Mouse (Mus musculus) liver, postnatal 0 days (tissue): ENCODE measurements at regions not wholly inside any gene's neighbourhood (a gene's known extent, or its start where the extent isn't known, plus 50 kb on each side); places are given as distances from the start of the nearest gene placed in this dataset.

ENCODE experiments used
- ATAC-seq: fragments of 200-750 bp; cut with Nextera tagmentation; 2 replicates; pipeline ENCODE4 v1.8.0; 2017; ENCODE audit warnings: mild to moderate bottlenecking, moderate library complexity
- DNase-seq: peaks from one replicate; pipeline ENCODE4 v3.0.0-alpha.2; 2016
- H3K27ac ChIP-seq: fragments of 300-500 bp; sonication (generic); 2 replicates; pipeline ENCODE4 v1.5.1; 2014; ENCODE audit warnings: antibody characterized with exemption, moderate library complexity, mild to moderate bottlenecking, low read depth
- H3K27me3 ChIP-seq: fragments of 300-500 bp; sonication (generic); 2 replicates; pipeline ENCODE4 v1.6.1; 2014; ENCODE audit warnings: low read length, control low read depth, mixed read lengths; ENCODE audit not compliant: insufficient read depth
- H3K36me3 ChIP-seq: fragments of 300-500 bp; sonication (generic); replicated peaks from 2 replicates; pipeline ENCODE4 v1.6.1; 2014; ENCODE audit warnings: mild to moderate bottlenecking, control low read depth, low read length, moderate library complexity, mixed read lengths; ENCODE audit not compliant: insufficient read depth
- H3K4me1 ChIP-seq: fragments of 300-500 bp; sonication (generic); 2 replicates; pipeline ENCODE4 v1.6.1; 2014; ENCODE audit warnings: antibody characterized with exemption, mild to moderate bottlenecking, control low read depth; ENCODE audit not compliant: insufficient read depth
- H3K4me2 ChIP-seq: fragments of 300-500 bp; sonication (generic); 2 replicates; pipeline ENCODE4 v1.6.1; 2014; ENCODE audit warnings: low read depth, mild to moderate bottlenecking, low read length, moderate library complexity, mixed read lengths
- H3K4me3 ChIP-seq: fragments of 300-500 bp; sonication (generic); 2 replicates; pipeline ENCODE4 v1.5.1; 2014; ENCODE audit warnings: low read depth, low read length
- H3K9ac ChIP-seq: fragments of 300-500 bp; sonication (generic); replicated peaks from 2 replicates; pipeline ENCODE4 v1.6.1; 2014; ENCODE audit warnings: mild to moderate bottlenecking, moderate library complexity
- H3K9me3 ChIP-seq: fragments of 300-500 bp; sonication (generic); 2 replicates; pipeline ENCODE4 v1.6.1; 2016; ENCODE audit warnings: mild to moderate bottlenecking, control low read depth, low read length, mixed read lengths
- CTCF ChIP-seq: sonication (generic); IDR thresholded peaks from 2 replicates; pipeline ENCODE4 v1.5.1; 2016; ENCODE audit warnings: antibody characterized with exemption, low read depth
- EP300 ChIP-seq: IDR thresholded peaks from 2 replicates; pipeline ENCODE4 v1.6.1; 2016; ENCODE audit warnings: antibody characterized with exemption, low read depth, mild to moderate bottlenecking
- WGBS: fragments of 180-500 bp; shearing (Covaris S2); extraction: QIAGEN DNeasy Blood & Tissue Kit; methylation state at CpG from one replicate; pipeline ENCODE4 v1.1.7; 2014; ENCODE audit not compliant: insufficient replicate concordance; 5-methylcytosine and 5-hydroxymethylcytosine counted together

- H3K4me2 ChIP-seq: no peak overlapping the region
- no peaks in the 10 kb centered on the region for H3K27me3 ChIP-seq
- H3K4me3 ChIP-seq: no peak overlapping the region
- no peaks in the 10 kb centered on the region for H3K36me3 ChIP-seq
- peaks cover 14% of the 10 kb centered on the region; the same call in 1 of the 2 replicates for H3K4me1 ChIP-seq
- H3K27ac ChIP-seq: peak overlapping the region; percentile 78
- 0 out of 2 replicates have a peak overlapping the region, but pooled peaks have one; percentile 6 for H3K9ac ChIP-seq
- H3K9me3 ChIP-seq: no peaks in the 10 kb centered on the region
- 46% methylated on average over 7 of the region's 7 CpGs for WGBS
- TF ChIP-seq CTCF (no peak), EP300 (peak; percentile 55)
- DNase-seq (peak; percentile 60), ATAC-seq (peak; percentile 93)
Observed at GRCm38 (mm10) chr4:150745529-150746429, 93.8 kb upstream of the Slc45a1 start.

GRCm38 (mm10) chr4:150743508-150743907 lies 91.5 kb upstream of the Slc45a1 start:
- no peak overlapping the region for H3K4me2 ChIP-seq
- H3K27ac ChIP-seq: no peak overlapping the region
- WGBS: 60% methylated on average over 7 of the region's 8 CpGs
- no peak overlapping the region for H3K4me3 ChIP-seq
- H3K9ac ChIP-seq: no peak overlapping the region
- H3K27me3 ChIP-seq: no peaks in the 10 kb centered on the region
- H3K9me3 ChIP-seq: no peaks in the 10 kb centered on the region
- peaks cover 11% of the 10 kb centered on the region; the same call in 1 of the 2 replicates for H3K4me1 ChIP-seq
- no peaks in the 10 kb centered on the region for H3K36me3 ChIP-seq
- TF ChIP-seq CTCF (no peak), EP300 (no peak)
- DNase-seq (no peak), ATAC-seq (no peak)

GRCm38 (mm10) chr4:150743103-150743502 lies 91.1 kb upstream of the Slc45a1 start:
- H3K9me3 ChIP-seq: no peaks in the 10 kb centered on the region
- H3K4me1 ChIP-seq: peaks cover 9% of the 10 kb centered on the region; the same call in 1 of the 2 replicates
- no peaks in the 10 kb centered on the region for H3K36me3 ChIP-seq
- peak; percentile 53 for DNase-seq
- H3K9ac ChIP-seq: no peak overlapping the region
- WGBS: 25% methylated on average over 5 of the region's 6 CpGs
- no peak overlapping the region for H3K4me2 ChIP-seq
- TF ChIP-seq CTCF (no peak), EP300 (no peak)
- H3K27ac ChIP-seq: no peak overlapping the region
- H3K4me3 ChIP-seq: no peak overlapping the region
- ATAC-seq: no peak
- H3K27me3 ChIP-seq: no peaks in the 10 kb centered on the region

- Histone ChIP-seq H3K9me3 (no peaks in the 10 kb centered on the region), H3K9ac (no peak overlapping the region), H3K4me3 (no peak overlapping the region), H3K4me1 (peaks cover 8% of the 10 kb centered on the region; the same call in 1 of the 2 replicates), H3K4me2 (no peak overlapping the region), H3K27ac (no peak overlapping the region), H3K36me3 (no peaks in the 10 kb centered on the region), H3K27me3 (no peaks in the 10 kb centered on the region)
- no peak for TF ChIP-seq CTCF
- no peak for TF ChIP-seq EP300
- DNase-seq (no peak), ATAC-seq (no peak)
- WGBS: 92% methylated on average over 4 of the region's 4 CpGs
Observed at GRCm38 (mm10) chr4:150741810-150742209, 89.8 kb upstream of the Slc45a1 start.

DNA sequence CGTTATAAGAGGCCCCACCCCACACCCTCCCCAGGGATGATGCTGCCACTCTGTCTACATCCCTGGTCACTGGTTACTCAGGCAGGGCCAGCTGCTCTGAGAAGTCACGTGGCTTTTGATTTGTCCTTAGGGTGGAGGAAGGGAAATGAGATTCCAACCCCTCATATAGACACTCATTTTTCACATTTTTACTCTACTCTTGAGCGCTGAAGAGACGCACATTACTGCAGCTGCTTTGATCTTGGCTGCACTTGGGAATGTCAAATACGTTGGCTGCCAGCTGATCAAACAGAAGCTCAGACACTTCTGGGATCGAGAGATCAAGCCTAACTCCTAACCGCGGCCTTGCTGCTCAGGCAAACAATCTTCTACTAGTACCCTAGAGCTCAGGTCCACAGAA lies 88.2 kb upstream of the Slc45a1 start:
- no peaks in the 10 kb centered on the region; the same call in 1 of the 2 replicates for H3K4me1 ChIP-seq
- no peaks in the 10 kb centered on the region for H3K9me3 ChIP-seq
- no peak for DNase-seq
- no peak for ATAC-seq
- no peak overlapping the region for H3K9ac ChIP-seq
- 60% methylated on average over 8 of the region's 8 CpGs for WGBS
- H3K27me3 ChIP-seq: no peaks in the 10 kb centered on the region
- H3K4me3 ChIP-seq: no peak overlapping the region
- TF ChIP-seq CTCF (no peak), EP300 (no peak)
- H3K27ac ChIP-seq: no peak overlapping the region
- no peak overlapping the region for H3K4me2 ChIP-seq
- H3K36me3 ChIP-seq: no peaks in the 10 kb centered on the region

DNA sequence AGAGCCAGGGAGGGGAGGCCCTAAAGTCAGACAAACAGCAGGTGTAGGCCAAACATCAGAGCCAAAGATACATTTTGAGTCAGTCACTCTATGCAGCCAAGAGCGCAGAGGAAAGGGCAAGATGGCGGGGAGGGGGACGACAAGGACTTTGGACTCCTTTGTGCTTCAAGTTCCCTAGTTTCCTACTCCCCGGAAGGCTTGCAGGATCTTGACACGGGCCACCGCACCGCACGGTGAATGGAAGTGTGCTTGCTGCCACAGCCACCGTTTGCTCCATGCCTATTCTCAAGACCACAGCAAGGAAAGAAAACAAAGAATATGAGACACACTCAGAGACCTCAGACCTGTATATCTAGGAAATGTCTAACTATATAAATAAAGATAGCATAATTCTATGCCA lies 86.8 kb upstream of the Slc45a1 start:
- Histone ChIP-seq H3K4me2 (no peak overlapping the region), H3K4me3 (no peak overlapping the region), H3K4me1 (0 out of 2 replicates have a peak, but pooled peaks cover 2% of the 10 kb centered on the region), H3K9me3 (no peaks in the 10 kb centered on the region), H3K36me3 (no peaks in the 10 kb centered on the region), H3K9ac (no peak overlapping the region), H3K27me3 (no peaks in the 10 kb centered on the region), H3K27ac (no peak overlapping the region)
- no peak for ATAC-seq
- 91% methylated on average over 9 of the region's 9 CpGs for WGBS
- TF ChIP-seq EP300 (no peak), CTCF (no peak)
- no peak for DNase-seq
